Mouse (Mus musculus) ES-Bruce4 (cell line): ENCODE measurements at regions not wholly inside any gene's neighbourhood (a gene's known extent, or its start where the extent isn't known, plus 50 kb on each side); places are given as distances from the start of the nearest gene placed in this dataset.

ENCODE experiments used
- CTCF ChIP-seq: IDR thresholded peaks from one replicate; pipeline ENCODE4 v1.8.1; 2011; ENCODE audit warnings: low read depth, low read length
- EP300 ChIP-seq: IDR thresholded peaks from 2 replicates; pipeline ENCODE4 v1.6.1; 2011; ENCODE audit warnings: low read depth, low read length; ENCODE audit not compliant: insufficient read depth

GRCm38 (mm10) chr13:84398476-84399344 is 176.6 kb downstream of the Tmem161b start:
- TF ChIP-seq EP300 (no peak), CTCF (no peak)
